In genomic region chr13:70866971-70867625, GRCm38 (mm10) we compare ENCODE assay signal across 18 mouse cellular contexts. TPM values are rescaled to one million over a fixed set of nuclear protein-coding genes. Genes with fewer than 3 reads are reported as not detected.
DNase-seq lines count a peak whose midpoint lies in the region; ATAC-seq lines count a peak whose summit lies in the region.
"Had no signal": no experiment of that assay in that cellular context is flagged by ENCODE, and none has a peak within 500 bp of the region (broad histone marks: within the 10 kb centered on the region; RNA-seq: fewer than 3 reads in every experiment).

No protein-coding gene starts in this region.

- H3K4me2 ChIP-seq in lung, embryonic 16.5 days (ENCODE audit: low read depth, low read length): no peak overlapping the region
- H3K4me2 ChIP-seq in kidney, embryonic 16.5 days (replicated peaks; ENCODE audit: low read depth, low read length): no peak overlapping the region
- no peak overlapping the region for H3K4me2 ChIP-seq in liver, embryonic 13.5 days
- no peak overlapping the region for H3K4me2 ChIP-seq in hindbrain, embryonic 12.5 days (replicated peaks)
- H3K4me2 ChIP-seq: embryonic facial prominence, embryonic 12.5 days; hindbrain, embryonic 14.5 days; neural tube, embryonic 12.5 days had no signal

- intact Hi-C loops in left cerebral cortex, postnatal 25 days (cut with DNase I): no loop called here

- no peaks in the 10 kb centered on the region for H3K36me3 ChIP-seq in lung, embryonic 16.5 days (ENCODE audit: control insufficient read depth, insufficient read depth, low read length)
- no peaks in the 10 kb centered on the region for H3K36me3 ChIP-seq in kidney, embryonic 16.5 days (ENCODE audit: insufficient read depth, low read length)
- no peaks in the 10 kb centered on the region for H3K36me3 ChIP-seq in liver, embryonic 13.5 days
- H3K36me3 ChIP-seq in hindbrain, embryonic 12.5 days: no peaks in the 10 kb centered on the region
- H3K36me3 ChIP-seq: embryonic facial prominence, embryonic 12.5 days; forebrain, embryonic 10.5 days; neural tube, embryonic 12.5 days had no signal

- 79% methylated on average over 11 of the region's 11 CpGs for WGBS in lung, embryonic 16.5 days
- 84% methylated on average over 11 of the region's 11 CpGs for WGBS in kidney, embryonic 16.5 days
- 68% methylated on average over 11 of the region's 11 CpGs for WGBS in liver, embryonic 13.5 days (ENCODE audit: insufficient replicate concordance)
- WGBS in hindbrain, embryonic 12.5 days: 92% methylated on average over 11 of the region's 11 CpGs

- H3K4me3 ChIP-seq in lung, embryonic 16.5 days (ENCODE audit: low read length): no peak overlapping the region
- no peak overlapping the region for H3K4me3 ChIP-seq in kidney, embryonic 16.5 days (ENCODE audit: low read length)
- H3K4me3 ChIP-seq in liver, embryonic 13.5 days (replicated peaks): no peak overlapping the region
- no peak overlapping the region for H3K4me3 ChIP-seq in hindbrain, embryonic 12.5 days
- H3K4me3 ChIP-seq: embryonic facial prominence, embryonic 12.5 days; forebrain, embryonic 10.5 days; neural tube, embryonic 12.5 days had no signal

- 0 out of 2 replicates have a peak, but pooled peaks have one; percentile 43 for ATAC-seq in lung, embryonic 16.5 days (ENCODE audit: low read depth)
- ATAC-seq in kidney, embryonic 16.5 days (ENCODE audit: low FRiP score, low TSS enrichment): peak; percentile 97
- ATAC-seq in liver, embryonic 13.5 days (ENCODE audit: low read depth): peak; percentile 81
- ATAC-seq in hindbrain, embryonic 12.5 days (ENCODE audit: low FRiP score): no peak

- H3K4me1 ChIP-seq in lung, embryonic 16.5 days (replicated peaks; ENCODE audit: control insufficient read depth, insufficient read depth, low read length): no peaks in the 10 kb centered on the region
- peaks cover 7% of the 10 kb centered on the region; the same call in 1 of the 2 replicates for H3K4me1 ChIP-seq in kidney, embryonic 16.5 days (ENCODE audit: insufficient read depth, low read length)
- no peaks in the 10 kb centered on the region for H3K4me1 ChIP-seq in liver, embryonic 13.5 days (replicated peaks)
- H3K4me1 ChIP-seq in hindbrain, embryonic 12.5 days: no peaks in the 10 kb centered on the region
- H3K4me1 ChIP-seq: embryonic facial prominence, embryonic 12.5 days had no signal

- no peak overlapping the region for H3K9ac ChIP-seq in lung, embryonic 16.5 days (ENCODE audit: low read length)
- no peak overlapping the region for H3K9ac ChIP-seq in kidney, embryonic 16.5 days (replicated peaks; ENCODE audit: low read length)
- H3K9ac ChIP-seq in liver, embryonic 13.5 days: no peak overlapping the region
- H3K9ac ChIP-seq in hindbrain, embryonic 12.5 days: no peak overlapping the region
- H3K9ac ChIP-seq: embryonic facial prominence, embryonic 12.5 days; hindbrain, embryonic 14.5 days; neural tube, embryonic 12.5 days had no signal

- DNase-seq in lung, postnatal 36 days: no peak
- no peak for DNase-seq in liver, embryonic 13.5 days
- no peak for DNase-seq in left cerebral cortex, adult 11 months (ENCODE audit: low spot score)
- DNase-seq in left cerebral cortex, postnatal 25 days (ENCODE audit: low spot score in 2 of 2): no peak
- DNase-seq in adrenal gland, adult (ENCODE audit: inconsistent age in 2 of 2, low spot score in 1 of 2): no peak
- DNase-seq: adrenal gland, postnatal 36 days; B cell, adult 2 months; cerebellum, postnatal 36 days; heart, adult 11 months had no signal

- no peak overlapping the region for H3K27ac ChIP-seq in lung, embryonic 16.5 days (ENCODE audit: low read length)
- peak overlapping the region; percentile 88 for H3K27ac ChIP-seq in kidney, embryonic 16.5 days (ENCODE audit: low read length)
- no peak overlapping the region for H3K27ac ChIP-seq in liver, embryonic 13.5 days
- H3K27ac ChIP-seq in hindbrain, embryonic 12.5 days: no peak overlapping the region
- H3K27ac ChIP-seq: embryonic facial prominence, embryonic 12.5 days; forebrain, embryonic 10.5 days; hindbrain, embryonic 14.5 days; neural tube, embryonic 12.5 days had no signal

- no peaks in the 10 kb centered on the region for H3K27me3 ChIP-seq in lung, embryonic 16.5 days (ENCODE audit: control insufficient read depth, insufficient read depth, low read depth, low read length)
- no peaks in the 10 kb centered on the region for H3K27me3 ChIP-seq in kidney, embryonic 16.5 days (ENCODE audit: insufficient read depth, low read length)
- H3K27me3 ChIP-seq in liver, embryonic 13.5 days: no peaks in the 10 kb centered on the region
- H3K27me3 ChIP-seq in hindbrain, embryonic 12.5 days: no peaks in the 10 kb centered on the region
- H3K27me3 ChIP-seq: embryonic facial prominence, embryonic 12.5 days; neural tube, embryonic 12.5 days had no signal

- H3K9me3 ChIP-seq in lung, embryonic 16.5 days (ENCODE audit: control insufficient read depth, low read length): no peaks in the 10 kb centered on the region
- no peaks in the 10 kb centered on the region for H3K9me3 ChIP-seq in kidney, embryonic 16.5 days (ENCODE audit: low read length)
- H3K9me3 ChIP-seq in liver, embryonic 13.5 days (replicated peaks): no peaks in the 10 kb centered on the region
- H3K9me3 ChIP-seq in hindbrain, embryonic 12.5 days (replicated peaks): no peaks in the 10 kb centered on the region
- H3K9me3 ChIP-seq: embryonic facial prominence, embryonic 12.5 days; forebrain, embryonic 10.5 days; neural tube, embryonic 12.5 days had no signal

RNA-seq across cellular contexts. Expression of gene Adamts16, which starts 25.5 kb away (rescaled TPM):
- 0.05 and 0.10 TPM in 2 replicates for polyA plus RNA-seq in lung, embryonic 16.5 days (2015; fragmentation: Nextera tagmentation; extraction: Ambion mirVana)
- polyA plus RNA-seq in kidney, embryonic 16.5 days (2015; fragmentation: Nextera tagmentation; extraction: Ambion mirVana): 18.9 and 19.6 TPM in 2 replicates
- 0.07 and 0.09 TPM in 2 replicates for polyA plus RNA-seq in liver, embryonic 13.5 days (2015; fragmentation: Nextera tagmentation; extraction: Ambion mirVana)
- 1 to 10 TPM; 4.4 to 4.7 TPM for total RNA-seq in left cerebral cortex, postnatal 25 days (2021)
- polyA plus RNA-seq in hindbrain, embryonic 12.5 days (2016; fragmentation: Nextera tagmentation; extraction: Ambion mirVana): 2.8 and 3.5 TPM in 2 replicates
- total RNA-seq: megakaryocyte, adult 5-6 weeks had no signal
- polyA plus RNA-seq: small intestine, adult 2 months had no signal
